Mouse (Mus musculus) G1E (cell line): ENCODE data around the gene Dgcr8. TPM values are rescaled to one million over a fixed set of nuclear protein-coding genes. Genes with fewer than 3 reads are reported as not detected.

Experiments used
- ATAC-seq: 2 replicates; pipeline ENCODE4 v1.8.0; 2016; ENCODE audit warnings: mild to moderate bottlenecking; ENCODE audit not compliant: insufficient number of reproducible peaks, poor library complexity, low FRiP score, severe bottlenecking; ENCODE audit errors: extremely low read depth
- DNase-seq: peaks from one replicate; pipeline ENCODE4 v3.0.0; 2012; ENCODE audit warnings: low spot score
- H3K27me3 ChIP-seq: 2 replicates; pipeline ENCODE4 v1.6.1; 2012; ENCODE audit warnings: mild to moderate bottlenecking, low read length, inconsistent platforms; ENCODE audit not compliant: insufficient read depth
- H3K36me3 ChIP-seq: replicated peaks from 2 replicates; pipeline ENCODE3; 2012; ENCODE audit warnings: mild to moderate bottlenecking, inconsistent platforms
- H3K4me1 ChIP-seq: 2 replicates; pipeline ENCODE4 v1.6.1; 2012; ENCODE audit warnings: low read depth, low read length, inconsistent platforms, mixed read lengths; ENCODE audit not compliant: insufficient read depth
- H3K4me3 ChIP-seq: 2 replicates; pipeline ENCODE4 v1.5.1; 2012; ENCODE audit warnings: low read depth, mild to moderate bottlenecking, inconsistent platforms, low read length, moderate library complexity, mixed read lengths
- H3K9me3 ChIP-seq: replicated peaks from 2 replicates; pipeline ENCODE4 v1.6.1; 2012; ENCODE audit warnings: inconsistent platforms
- CTCF ChIP-seq: IDR thresholded peaks from 2 replicates; pipeline ENCODE4 v1.5.1; 2012; ENCODE audit warnings: low read depth, low read length, inconsistent platforms, mixed read lengths
- GATA1 ChIP-seq: IDR thresholded peaks from 2 replicates; pipeline ENCODE4 v1.6.1; 2012; ENCODE audit warnings: borderline replicate concordance, low read length, inconsistent platforms, mixed read lengths
- GATA2 ChIP-seq: IDR thresholded peaks from 2 replicates; pipeline ENCODE4 v1.6.1; 2012; ENCODE audit warnings: low read depth, low read length, inconsistent platforms, borderline replicate concordance
- POLR2AphosphoS5 ChIP-seq: IDR thresholded peaks from 2 replicates; pipeline ENCODE4 v1.6.1; 2012; ENCODE audit warnings: low read depth, low read length, inconsistent platforms; ENCODE audit not compliant: insufficient replicate concordance
- TAL1 ChIP-seq: conservative IDR thresholded peaks from 2 replicates; pipeline ENCODE4 v1.6.1; 2012; ENCODE audit warnings: low read depth, low read length, inconsistent platforms, mixed read lengths
- polyA plus RNA-seq: library from polyadenylated mRNA; stranded (reverse); fragments of >175 nt; gene quantifications from 2 replicates; pipeline ENCODE4 v1.2.3, GENCODE M21; 2012
- total RNA-seq, 2 experiments: library from RNA; stranded (forward) in 1 of 2; stranded (reverse) in 1 of 2; fragments of 200-1000 nt in 1 of 2; fragments of >200 nt in 1 of 2; fragmentation: Nextera tagmentation in 1 of 2; gene quantifications; 2 replicates each; pipeline ENCODE4 v1.2.3; 2014 to 2017

Dgcr8 gene
- total and polyA plus RNA-seq, 3 experiments = 9.8 to 52.8 (median 52.7) TPM

GRCm38 (mm10) chr16:18288166-18288565 is 880 bp downstream of the Dgcr8 start:
- Histone ChIP-seq H3K27me3 (no peaks in the 10 kb centered on the region), H3K4me3 (peak overlapping the region; percentile 90), H3K36me3 (peaks cover 49% of the 10 kb centered on the region), H3K9me3 (no peaks in the 10 kb centered on the region), H3K4me1 (peaks cover 43% of the 10 kb centered on the region)
- DNase-seq (no peak), ATAC-seq (no peak)
- no peak for TF ChIP-seq GATA1

- Histone ChIP-seq H3K9me3 (no peaks in the 10 kb centered on the region), H3K4me3 (no peak overlapping the region), H3K4me1 (peaks cover 7% of the 10 kb centered on the region; the same call in 1 of the 2 replicates), H3K36me3 (peaks cover 93% of the 10 kb centered on the region), H3K27me3 (no peaks in the 10 kb centered on the region)
- DNase-seq (no peak), ATAC-seq (no peak)
- no peak for TF ChIP-seq GATA1
- no peak for TF ChIP-seq GATA2
- TF ChIP-seq CTCF = no peak
- no peak for TF ChIP-seq TAL1
- no peak for TF ChIP-seq POLR2AphosphoS5
Measured at GRCm38 (mm10) chr16:18275166-18275565, 13.9 kb downstream of the Dgcr8 start.

- H3K4me3 ChIP-seq = no peak overlapping the region
- H3K4me1 ChIP-seq = no peaks in the 10 kb centered on the region; the same call in 1 of the 2 replicates
- H3K27me3 ChIP-seq = no peaks in the 10 kb centered on the region
- DNase-seq (no peak), ATAC-seq (no peak)
- H3K9me3 ChIP-seq = no peaks in the 10 kb centered on the region
- TF ChIP-seq POLR2AphosphoS5 (no peak), TAL1 (no peak), GATA1 (no peak), CTCF (no peak), GATA2 (no peak)
- H3K36me3 ChIP-seq = peaks cover 93% of the 10 kb centered on the region
Measured at GRCm38 (mm10) chr16:18268182-18268581, 20.9 kb downstream of the Dgcr8 start.

GRCm38 (mm10) chr16:18265024-18265423 is 24.0 kb downstream of the Dgcr8 start:
- no peaks in the 10 kb centered on the region for H3K27me3 ChIP-seq
- TF ChIP-seq TAL1 = no peak
- no peak for TF ChIP-seq GATA2
- no peak for TF ChIP-seq CTCF
- TF ChIP-seq GATA1 = no peak
- no peak for TF ChIP-seq POLR2AphosphoS5
- H3K9me3 ChIP-seq = no peaks in the 10 kb centered on the region
- H3K4me1 ChIP-seq = no peaks in the 10 kb centered on the region; the same call in 1 of the 2 replicates
- no peak for ATAC-seq
- H3K36me3 ChIP-seq = peaks cover 92% of the 10 kb centered on the region
- DNase-seq = no peak
- H3K4me3 ChIP-seq = no peak overlapping the region

GRCm38 (mm10) chr16:18258221-18258620 is 30.8 kb downstream of the Dgcr8 start, which contains the start of gene Gm49776:
Gene Gm49776 (minus strand): TSS chr16:18258321.
- H3K9me3 ChIP-seq = no peaks in the 10 kb centered on the region
- ATAC-seq (no peak), DNase-seq (no peak)
- H3K4me1 ChIP-seq = peaks cover 17% of the 10 kb centered on the region
- H3K36me3 ChIP-seq = peaks cover 93% of the 10 kb centered on the region
- no peaks in the 10 kb centered on the region for H3K27me3 ChIP-seq
- no peak within 1 kb of the TSS for H3K4me3 ChIP-seq
- TF ChIP-seq GATA1 (no peak), TAL1 (no peak), POLR2AphosphoS5 (no peak), GATA2 (no peak), CTCF (no peak)

- H3K36me3 ChIP-seq = peaks cover 92% of the 10 kb centered on the region
- no peak overlapping the region for H3K4me3 ChIP-seq
- peaks cover 54% of the 10 kb centered on the region for H3K4me1 ChIP-seq
- TF ChIP-seq TAL1 = no peak
- TF ChIP-seq CTCF = no peak
- no peak; the same call in 1 of the 2 replicates for TF ChIP-seq POLR2AphosphoS5
- TF ChIP-seq GATA2 = no peak
- TF ChIP-seq GATA1 = no peak
- H3K9me3 ChIP-seq = no peaks in the 10 kb centered on the region
- DNase-seq (no peak), ATAC-seq (no peak)
- no peaks in the 10 kb centered on the region for H3K27me3 ChIP-seq
Measured at GRCm38 (mm10) chr16:18253866-18254265, 35.2 kb downstream of the Dgcr8 start.

GRCm38 (mm10) chr16:18252736-18253135 is 36.3 kb downstream of the Dgcr8 start:
- Histone ChIP-seq H3K36me3 (peaks cover 81% of the 10 kb centered on the region), H3K27me3 (no peaks in the 10 kb centered on the region), H3K4me3 (no peak overlapping the region), H3K4me1 (peaks cover 54% of the 10 kb centered on the region), H3K9me3 (no peaks in the 10 kb centered on the region)
- DNase-seq = no peak
- ATAC-seq = no peak
- TF ChIP-seq CTCF (no peak), TAL1 (no peak), POLR2AphosphoS5 (0 out of 2 replicates have a peak, but pooled peaks have one; percentile 7), GATA1 (no peak), GATA2 (no peak)
